Mouse (Mus musculus) kidney, postnatal 10 days (tissue): Measurements from ENCODE around the gene Nrd1.

Experiments used
- DNase-seq: peaks from one replicate; pipeline ENCODE4 v3.0.0; 2021; ENCODE audit warnings: mixed read lengths

Nrd1 gene

DNA sequence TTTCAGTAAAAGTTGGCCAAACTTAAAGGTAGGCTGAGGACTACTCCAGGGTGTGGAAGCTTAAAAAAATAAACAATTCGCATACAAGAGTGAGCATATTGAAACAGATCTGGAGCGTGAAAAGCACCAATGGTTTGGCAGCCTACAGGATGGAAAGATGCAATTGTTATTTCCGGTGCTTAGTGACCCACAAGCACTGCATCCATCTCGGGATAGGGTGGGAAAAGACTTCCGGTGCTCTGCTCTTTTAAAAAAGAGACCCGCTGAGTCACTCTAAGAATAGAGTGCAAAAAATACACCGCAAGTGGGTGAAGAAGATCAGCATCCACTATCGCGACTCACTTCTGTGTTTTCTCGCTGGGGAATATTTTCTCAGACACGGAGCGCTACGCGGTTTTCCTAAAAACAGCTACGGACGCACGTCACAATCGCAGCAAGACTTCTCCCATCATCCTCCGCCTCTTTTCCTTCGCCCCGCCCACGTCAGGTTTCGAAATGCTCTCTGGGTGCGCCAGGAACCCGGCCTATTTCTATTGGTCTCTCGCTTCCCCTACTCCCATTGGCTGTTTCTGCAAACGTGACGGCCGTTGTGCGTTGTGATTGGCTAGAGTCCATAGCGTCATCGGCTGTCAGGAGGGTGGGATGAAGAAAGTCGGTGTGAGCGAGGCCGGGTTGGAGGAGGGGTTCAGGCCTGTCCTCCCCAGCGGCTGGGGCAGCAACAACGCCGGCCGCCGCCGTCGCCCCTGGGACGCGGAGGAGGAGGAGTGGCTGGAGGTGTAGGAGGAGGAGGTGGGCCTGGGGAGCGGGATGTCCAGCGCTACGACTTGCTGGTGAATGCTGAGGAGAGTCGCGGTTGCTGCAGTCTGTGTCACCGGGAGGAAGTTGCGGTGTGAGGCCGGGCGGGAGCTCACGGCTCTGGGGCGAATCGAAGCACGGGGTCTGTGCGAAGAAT, at the start of gene Nrd1:
Gene Nrd1 (plus strand): TSS at position 657 of the 952 bp plus-strand sequence.
- peak; percentile 98 for DNase-seq

DNA sequence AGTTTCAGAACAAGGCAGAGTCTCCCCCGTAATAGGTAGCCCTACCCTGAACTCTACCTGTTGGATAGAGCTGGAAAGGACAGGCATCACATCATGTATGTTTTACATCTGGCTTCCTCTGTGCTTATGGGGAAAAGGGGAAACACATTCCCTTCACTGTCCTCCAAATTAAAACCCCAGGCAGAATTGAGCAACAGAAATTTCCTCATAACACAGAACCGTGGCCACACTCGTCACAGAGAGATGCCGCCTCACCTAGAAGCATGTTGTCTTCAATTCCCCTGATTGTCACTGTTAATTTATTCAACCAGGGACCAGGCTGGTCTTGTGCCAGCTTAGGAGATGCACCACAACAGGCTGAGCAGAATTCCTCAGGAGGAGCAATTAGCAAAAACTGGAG, 48.8 kb upstream of the Nrd1 start:
- DNase-seq = no peak

DNA sequence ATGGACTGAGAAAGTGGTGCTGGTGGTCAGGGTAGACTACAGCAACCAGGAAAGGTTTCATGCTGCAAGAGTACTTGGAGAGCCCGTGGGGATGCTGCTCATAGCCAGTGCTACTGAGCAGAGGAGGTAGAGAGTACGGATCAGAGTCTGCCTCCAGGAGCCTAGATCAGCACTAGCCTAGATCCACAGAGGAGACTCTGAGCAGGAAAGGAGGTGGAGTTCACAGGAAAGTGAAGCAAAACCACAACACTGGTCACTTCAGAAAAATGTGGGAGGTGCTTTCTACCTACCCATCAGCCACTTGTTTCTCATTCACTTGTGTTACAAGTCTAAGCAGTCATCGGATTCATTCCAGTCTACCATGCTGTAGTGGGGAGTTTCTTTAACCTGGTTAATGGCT, 40.8 kb upstream of the Nrd1 start:
- no peak for DNase-seq

DNA sequence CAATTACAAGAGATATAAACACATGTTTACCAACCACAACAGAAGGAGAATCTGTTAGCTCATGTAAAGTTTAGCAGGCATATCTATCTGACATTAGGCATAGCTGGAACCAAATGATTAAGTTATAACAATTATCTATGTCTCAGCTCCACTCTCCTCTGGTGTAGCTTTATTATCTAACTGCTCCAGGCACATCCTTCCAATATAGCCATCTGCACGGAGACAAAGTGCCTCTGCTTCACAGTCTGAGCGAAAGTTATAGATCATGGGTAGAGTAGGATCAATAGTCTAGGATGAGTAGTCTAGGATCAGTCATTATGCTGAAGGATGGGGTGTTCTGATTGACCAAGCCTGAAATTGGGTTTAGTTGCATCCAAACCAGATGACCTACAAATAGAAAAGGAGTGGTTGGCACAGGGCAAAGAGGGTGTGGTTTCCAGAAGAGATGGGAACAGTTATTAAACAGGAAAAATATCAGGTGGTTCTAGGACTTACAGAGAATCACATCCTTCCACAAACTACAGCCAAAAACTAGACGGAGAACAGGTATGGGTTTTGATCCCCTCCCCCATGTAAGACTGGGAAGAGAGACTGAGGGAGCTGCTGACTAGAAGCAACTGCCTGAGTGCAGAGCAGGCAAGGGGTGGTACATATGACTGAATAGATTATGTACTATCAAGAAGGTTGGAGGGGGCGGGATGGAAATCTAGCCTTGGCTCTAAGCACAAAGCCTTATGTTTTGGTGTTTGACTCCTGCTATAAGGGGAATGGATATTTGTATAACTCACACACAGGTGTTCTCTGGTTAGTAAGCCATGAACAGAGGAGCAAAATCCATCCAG, 39.6 kb upstream of the Nrd1 start:
- DNase-seq = no peak

DNA sequence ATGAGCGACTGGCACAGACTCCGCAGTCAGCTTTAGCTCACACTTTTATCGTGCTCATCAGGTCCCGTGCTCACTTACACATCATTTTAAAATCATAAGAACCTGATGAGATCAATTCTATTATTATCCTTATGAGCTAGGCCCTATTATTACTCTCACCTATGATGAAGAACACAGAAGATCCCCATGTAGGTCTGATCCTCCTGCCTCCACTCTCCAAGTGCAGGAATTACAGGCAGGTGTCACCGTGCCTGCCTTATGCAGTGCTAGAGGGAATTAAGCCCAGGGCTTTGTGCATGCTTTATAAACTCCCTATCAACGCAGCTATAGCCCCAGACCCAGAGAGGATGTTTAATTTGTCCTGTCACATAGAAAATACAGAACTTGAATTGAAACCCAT, 37.4 kb upstream of the Nrd1 start:
- no peak for DNase-seq

DNA sequence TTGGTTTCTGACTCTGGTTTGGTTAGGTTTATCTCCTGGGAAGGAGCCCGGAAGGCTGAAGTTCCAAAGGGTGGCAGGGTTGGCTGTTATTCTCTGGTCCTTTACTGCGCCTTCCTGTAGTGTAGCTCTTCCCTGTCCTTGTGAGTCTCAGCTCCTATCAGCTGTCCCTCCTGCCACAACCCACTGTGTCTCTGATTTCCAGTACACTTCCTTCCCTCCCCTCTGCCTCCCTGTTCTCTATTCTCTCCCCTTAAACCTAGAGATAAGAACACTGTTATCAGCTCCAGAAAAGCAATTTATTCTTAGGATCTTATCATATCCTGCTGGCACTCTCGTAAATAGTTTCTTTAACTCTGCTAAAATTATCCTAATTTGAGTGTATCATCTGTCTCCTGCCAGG, 30.9 kb upstream of the Nrd1 start:
- no peak for DNase-seq

DNA sequence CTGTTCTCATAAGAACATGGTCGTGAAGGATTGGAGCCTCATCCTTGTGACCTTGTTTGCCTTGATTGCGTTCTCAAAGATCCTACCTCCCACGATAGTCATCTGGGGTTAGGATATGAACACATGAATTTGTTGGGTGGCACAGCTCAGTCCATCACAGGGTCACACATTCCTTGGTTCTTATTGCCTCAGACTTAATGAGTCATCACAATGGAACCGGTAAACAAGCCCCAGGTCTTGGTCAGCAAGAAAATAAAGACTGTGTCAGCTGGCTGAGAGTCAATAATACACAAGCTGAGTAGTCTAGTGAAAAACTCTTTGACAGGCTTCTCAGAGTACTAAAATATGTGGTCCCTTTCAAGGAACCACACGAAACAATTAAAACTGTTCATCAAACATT, 29.4 kb upstream of the Nrd1 start:
- no peak for DNase-seq

DNA sequence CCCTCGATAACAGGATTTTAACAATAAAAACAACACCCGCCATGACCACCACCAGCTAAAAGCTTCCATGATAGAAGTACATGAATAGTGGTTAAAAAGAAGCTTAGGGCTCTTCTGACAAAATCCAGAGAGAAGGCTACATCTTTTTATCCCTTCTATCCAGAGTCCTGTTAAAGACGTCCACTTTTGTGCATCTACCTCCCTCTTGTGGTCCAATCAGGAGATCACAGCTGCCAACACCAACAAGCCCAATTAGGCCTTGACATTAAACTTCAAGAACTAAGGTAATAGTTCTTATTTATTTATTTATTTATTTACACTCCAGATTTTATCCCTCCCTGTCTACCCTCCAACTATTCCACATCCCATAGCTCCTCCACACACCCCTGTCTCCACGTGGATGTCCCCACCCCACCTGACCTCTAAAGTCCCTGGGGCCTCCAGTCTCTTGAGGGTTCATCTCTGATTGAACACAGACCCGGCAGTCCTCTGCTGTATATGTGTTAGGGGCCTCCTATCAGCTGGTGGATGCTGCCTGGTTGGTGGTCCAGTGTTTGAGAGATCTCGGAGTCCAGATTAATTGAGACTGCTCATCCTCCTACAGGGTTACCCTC, 23.9 kb upstream of the Nrd1 start:
- DNase-seq = peak; percentile 74

DNA sequence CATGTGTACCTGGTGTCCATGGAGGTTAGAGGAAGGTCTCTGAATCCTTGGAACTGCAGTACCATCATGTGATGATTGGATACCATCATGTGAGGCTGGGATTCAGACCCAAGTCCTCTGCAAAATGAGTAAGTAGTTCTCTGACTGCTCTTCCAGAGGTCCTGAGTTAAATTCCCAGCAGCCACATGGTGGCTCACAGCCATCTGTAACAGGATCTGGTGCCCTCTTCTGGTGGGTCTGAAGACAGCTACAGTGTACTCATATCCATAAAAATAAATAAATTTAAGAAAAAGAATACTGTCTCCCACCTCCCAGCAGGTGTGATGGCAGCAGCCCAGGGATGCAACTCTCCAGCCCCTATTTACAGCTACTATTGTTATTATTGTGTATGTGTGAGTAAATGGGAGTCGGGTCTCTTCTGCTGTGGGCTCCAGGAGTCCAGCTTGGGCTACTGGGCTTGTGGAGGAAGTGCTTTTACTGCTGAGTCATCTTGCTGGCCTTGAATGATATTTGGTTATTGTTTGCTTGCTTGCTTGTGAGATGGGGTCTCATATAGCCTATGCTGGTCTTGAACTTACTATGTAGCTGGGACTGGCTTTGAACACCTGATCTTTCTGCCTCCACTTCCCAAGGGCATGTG, 13.5 kb upstream of the Nrd1 start:
- DNase-seq = no peak

DNA sequence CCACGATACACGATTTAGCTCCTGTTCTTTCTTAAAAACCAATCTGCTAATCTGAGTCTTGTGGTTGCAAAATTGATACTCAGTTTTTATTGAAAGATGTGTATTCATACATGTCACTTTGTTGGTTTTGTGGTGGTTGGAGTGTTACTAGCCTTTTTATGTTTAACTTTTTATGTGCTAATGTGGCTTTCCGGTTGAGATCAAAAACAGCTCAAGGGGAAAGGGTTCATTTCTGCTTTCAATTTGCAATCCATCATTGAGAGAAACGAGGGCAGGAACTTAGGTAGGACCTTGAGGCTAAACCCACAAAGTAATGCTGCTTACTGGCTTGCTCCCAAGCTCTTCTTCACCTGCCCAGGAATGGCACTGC, 13.0 kb upstream of the Nrd1 start:
- DNase-seq = no peak

DNA sequence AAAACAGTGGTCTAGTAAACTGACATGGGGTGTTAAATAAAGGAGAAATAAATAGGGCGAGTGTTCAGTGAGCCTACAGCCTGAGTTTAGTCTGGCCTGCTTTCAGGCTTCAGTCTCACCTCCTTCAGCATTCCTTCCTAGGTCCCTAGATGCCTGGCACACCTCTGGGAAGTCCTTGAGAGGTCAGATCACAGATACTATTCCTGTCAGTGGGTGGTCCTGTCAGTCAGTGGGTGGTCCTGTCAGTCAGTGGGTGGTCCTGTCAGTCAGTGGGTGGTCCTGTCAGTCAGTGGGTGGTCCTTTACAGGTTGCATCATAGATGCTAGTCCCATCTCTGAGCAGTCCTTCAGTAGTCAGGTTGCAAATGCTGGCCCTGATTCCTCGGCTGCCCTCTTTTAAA, 11.0 kb upstream of the Nrd1 start:
- DNase-seq = no peak

DNA sequence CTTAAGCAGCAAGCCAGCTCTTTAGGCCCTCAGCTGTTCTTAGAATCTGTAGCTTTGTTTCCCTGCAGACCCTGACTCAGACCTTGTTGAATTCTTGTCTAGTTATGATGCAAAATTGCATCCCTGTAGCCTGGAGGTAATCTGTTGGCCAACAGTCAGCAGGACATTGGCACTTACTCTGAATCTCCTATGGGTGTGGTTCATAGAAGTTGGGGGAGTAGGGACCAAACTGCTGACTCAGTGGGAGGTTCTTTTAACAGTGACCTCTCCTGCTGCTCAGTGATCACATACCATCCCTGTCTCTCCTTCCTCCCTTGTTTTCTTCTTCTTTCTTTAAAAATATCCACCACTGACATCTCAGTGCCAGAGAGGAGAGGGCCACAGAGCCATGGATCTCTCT, 10.4 kb upstream of the Nrd1 start:
- no peak for DNase-seq

DNA sequence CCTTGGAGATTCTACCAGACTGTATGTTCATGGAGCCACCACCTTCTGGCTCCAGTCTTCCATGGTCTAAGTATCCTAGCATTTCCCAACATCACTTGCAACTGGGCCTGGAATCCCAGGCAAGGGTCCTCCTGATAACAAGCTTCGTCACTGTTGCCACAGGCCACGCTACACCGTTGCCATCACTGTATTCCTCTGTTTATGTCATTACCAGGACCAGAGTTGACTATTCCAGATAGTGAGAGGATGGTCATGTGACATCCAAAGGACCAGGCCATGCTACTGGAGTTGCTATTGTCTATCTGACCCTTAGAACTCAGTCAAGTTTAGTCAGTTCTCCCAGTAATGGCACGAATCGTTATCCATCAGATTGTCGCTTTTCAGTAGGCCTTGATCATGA, 9.9 kb upstream of the Nrd1 start:
- DNase-seq = no peak

DNA sequence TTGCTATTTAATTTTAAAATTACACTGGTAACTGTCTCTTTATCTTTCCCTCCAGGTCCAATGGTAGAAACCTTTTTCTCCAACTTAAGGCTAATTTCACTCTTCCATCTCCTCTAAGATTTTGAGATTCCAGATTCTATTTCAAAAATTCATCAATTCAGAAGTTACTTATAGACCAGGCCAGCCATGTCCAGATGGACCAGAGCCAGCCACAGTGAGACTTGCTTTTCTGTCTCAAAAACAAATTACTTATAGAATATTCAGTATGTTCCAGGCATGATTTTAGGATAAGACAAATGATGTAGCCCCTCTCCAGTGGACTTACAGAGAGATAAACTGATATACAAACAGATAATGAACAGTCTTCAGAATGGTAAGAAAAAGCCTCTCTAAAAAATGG, 8.6 kb upstream of the Nrd1 start:
- DNase-seq = no peak

DNA sequence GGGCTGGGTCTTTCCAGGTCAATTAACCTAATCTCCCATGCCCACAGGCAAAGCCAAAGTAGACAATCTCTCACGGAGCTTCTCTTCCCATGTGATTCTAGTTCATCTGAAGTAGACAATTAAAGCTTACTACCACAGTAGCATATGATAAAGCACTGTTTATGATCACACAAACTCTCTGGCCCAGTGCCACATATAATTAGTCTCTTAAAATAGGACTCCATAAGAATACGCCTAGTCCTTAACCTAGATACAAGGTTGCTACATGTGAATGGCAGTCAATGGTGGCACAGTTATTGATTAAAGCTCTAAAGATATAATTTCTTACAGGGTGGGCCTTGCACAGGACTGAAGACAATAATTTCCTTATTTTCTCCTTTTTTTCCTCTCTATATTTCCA, 7.5 kb upstream of the Nrd1 start:
- no peak for DNase-seq

DNA sequence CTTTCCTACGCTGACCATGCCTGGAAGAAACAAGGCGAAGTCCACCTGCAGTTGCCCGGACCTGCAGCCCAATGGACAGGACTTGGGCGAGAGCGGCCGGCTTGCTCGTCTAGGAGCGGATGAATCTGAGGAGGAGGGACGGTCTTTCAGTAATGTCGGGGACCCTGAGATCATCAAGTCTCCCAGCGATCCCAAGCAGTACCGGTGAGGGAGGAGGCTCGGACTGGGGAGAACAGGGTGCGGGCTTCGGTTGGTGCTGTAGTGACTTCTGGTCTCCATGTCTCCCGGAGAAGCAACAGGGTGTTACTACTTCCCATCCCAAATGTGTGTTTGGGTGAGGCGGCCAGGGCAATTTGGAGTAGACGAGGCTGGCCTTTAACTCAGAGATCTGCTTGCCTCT, 506 bp downstream of the Nrd1 start:
- no peak for DNase-seq

DNA sequence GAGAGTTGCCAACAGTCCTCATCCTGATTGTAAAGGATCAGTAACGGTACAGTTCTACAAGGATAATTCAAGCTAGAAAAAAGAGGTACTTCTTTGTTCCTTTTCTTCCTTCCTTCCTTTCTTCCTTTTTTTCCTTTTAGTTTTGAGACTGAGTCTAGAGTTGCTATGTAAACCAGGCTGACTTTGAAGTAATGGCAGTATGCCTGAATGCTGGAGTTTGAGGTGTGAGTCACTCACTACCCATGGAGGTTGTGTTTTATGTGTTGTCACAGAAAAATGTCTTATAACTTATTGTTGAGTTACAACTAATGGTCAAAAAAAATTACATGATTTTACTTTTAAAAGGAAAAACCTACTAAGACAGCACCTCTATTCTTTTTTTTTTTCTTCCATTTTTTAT, 7.6 kb downstream of the Nrd1 start:
- no peak for DNase-seq

DNA sequence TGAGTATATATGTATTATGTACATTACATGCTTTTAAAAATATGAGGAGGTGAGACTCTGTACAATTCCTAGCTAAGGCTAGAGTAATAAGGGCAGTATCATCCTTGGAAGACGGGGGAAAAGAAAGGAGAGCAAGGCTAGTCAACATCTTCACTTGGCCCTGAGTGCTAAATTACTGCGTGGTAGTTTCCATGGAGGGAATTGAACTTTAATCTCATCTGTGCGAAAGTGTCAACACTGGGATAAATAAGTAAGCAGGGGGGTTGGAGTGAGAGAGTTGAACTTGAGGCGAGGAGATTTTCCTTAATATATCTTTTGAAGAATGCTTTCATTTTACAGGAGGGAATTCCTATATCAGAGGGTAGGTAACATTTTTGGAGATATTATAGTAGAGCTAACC, 13.6 kb downstream of the Nrd1 start:
- no peak for DNase-seq

DNA sequence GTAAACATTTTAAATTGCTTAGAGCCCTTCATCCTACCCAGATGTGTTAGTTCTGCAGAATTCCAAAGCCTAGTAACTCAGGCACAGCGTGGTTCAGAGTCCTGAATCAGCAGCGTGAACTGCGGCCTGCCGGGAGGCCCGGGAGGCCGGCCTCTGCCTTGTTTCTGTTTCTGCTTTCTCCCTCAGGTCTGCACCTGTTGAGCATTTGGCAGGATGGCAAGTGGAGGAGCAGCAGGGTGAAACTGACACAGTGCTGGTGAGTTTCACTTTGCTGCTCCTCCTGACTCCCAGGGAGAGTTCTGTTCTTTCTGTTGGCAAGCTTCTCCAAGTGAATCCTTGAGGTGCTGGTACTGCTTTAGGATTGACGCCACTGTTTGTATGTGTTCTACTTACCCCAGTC, 17.0 kb downstream of the Nrd1 start:
- DNase-seq = peak; percentile 45

DNA sequence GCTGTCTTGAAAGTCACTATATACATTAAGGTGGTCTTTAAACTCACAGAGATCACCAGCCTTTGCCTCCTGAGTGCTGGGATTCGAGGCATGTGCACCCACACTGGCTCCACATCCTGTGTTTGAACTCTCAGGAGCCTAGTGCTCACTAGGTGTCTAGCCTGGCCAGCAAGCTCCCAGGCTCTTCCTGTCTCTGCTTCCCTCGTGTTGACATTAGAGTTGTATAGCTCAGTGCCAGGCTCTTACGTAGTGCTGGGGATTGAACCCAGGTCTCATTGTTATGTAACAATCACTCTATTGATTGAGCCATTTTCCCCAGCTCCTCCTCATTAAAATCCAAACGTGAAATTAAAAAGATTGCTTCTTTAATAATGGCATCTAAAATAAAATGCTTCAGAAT, 18.8 kb downstream of the Nrd1 start:
- no peak for DNase-seq

DNA sequence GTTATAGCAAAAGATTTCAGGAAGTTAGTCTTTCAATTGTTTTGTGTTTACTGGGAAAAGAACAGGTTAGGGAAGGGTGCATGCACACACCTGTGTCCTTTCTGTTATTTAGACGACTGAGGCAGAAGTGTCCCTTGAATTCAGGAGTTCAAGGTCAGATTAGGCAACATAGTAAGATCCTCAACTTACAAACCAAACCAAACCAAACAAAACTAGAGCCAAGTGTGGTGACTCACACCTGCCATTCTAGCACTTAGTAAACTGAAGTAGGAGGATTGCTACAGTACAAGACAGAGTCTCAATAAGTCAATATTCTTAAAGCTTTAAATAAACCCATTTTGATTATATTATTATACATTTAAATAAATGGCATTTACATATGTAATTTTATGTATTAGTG, 21.5 kb downstream of the Nrd1 start:
- DNase-seq = no peak

DNA sequence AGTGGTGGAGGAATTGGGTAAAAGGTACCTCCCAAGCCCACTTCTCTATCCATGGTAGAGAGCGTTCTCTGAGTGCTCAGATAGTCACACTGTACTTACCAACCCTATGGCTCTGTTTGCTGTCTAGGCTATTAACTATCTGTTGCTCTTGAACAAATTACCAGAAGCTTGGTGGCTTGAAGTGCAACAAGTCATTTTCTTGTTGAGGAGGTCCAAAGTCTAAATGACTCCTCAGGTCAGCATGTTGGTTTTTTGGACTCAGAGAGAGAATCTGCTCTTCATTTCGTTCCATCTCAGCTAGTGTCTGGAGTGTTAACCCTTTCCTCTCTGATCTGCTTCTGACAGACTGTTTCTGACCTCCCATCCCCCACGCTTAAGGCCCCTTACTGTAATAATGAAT, 24.6 kb downstream of the Nrd1 start:
- DNase-seq = no peak

DNA sequence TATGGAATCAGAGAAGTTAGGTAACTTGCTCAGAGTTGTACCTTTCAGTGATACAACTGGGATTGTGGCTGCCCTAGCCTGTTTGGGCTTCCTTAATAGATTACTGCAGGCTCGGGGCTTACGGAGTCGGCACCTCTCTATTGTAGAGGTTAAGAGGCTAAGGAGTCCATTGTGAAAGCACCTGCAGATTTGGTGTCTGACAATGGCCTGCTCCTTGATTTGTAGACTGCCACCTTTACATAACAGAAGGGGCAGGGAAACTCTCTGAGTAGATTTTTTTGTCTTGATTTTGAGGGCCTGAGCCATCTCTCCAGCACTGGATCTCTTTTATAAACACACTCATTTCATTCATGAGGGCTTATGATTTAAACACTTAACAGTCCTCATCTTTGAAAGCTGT, 26.1 kb downstream of the Nrd1 start:
- no peak for DNase-seq
